Mouse (Mus musculus): Measurements from ENCODE around the gene Map3k3. TPM values are rescaled to one million over a fixed set of nuclear protein-coding genes. Genes with fewer than 3 reads are reported as not detected.

Map3k3 gene
- total RNA-seq, 1 experiment: 43.7 TPM

DNA sequence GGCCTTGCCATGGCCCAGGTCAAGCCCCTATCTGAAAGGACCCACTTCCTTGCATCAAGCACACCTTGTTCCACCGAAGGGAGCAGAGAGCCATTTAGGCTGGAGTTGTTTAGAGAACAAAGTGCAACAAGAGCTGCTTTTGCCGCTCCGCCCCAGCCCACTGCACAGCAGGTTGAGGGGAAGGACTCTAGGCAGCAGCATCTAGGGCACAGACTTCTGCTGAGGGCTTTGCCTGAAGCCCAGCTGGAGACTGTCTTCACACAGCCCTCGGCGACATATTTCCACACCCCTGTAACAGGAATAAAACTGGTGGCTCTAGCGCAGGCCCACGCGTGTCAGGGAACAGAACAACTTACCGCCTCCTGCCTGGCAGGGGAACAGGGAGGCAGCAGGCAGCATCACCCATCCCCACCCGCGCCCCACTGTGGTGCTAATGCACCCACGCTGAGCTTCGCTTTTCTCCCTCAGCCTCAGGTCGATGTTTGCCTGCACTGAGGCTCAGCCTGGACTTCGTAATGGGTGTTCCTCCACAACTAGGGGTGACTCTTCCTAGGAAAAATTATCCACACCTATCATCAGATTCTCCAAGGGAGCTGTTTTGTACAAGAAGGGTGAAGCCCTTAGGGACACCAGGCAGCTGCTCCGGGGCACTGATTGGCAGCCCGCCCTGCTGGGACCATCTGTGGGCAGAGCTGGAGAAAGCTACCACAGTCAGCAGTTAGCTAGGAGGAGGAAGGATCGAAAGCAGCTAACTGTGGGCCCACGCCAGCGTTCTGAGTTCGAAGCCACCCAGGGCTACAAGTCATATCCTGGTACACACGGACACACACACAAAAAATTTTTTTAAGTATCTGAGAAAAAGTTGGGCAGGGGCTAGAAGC lies 76.7 kb downstream of the Map3k3 start, which contains the start of the genes Gm10840 and Limd2:
Gene Gm10840, plus strand, starts transcription at position 10 of the 881 bp plus-strand sequence.
Gene Limd2, minus strand, starts transcription at position 20 of the 881 bp plus-strand sequence.
- Histone ChIP-seq H3K4me1 (ENCODE audit: control insufficient read depth in 2 of 2, insufficient read depth in 2 of 2, low read length in 2 of 2, poor library complexity in 1 of 2) (peaks cover 0 to 15% of the 10 kb centered on the region in 2 experiments; a peak in 2 of 4 replicates), H3K27ac (ENCODE audit: insufficient read depth, low read depth, low read length, poor library complexity, severe bottlenecking) (no peak within 1 kb of the TSS), H3K4me3 (ENCODE audit: insufficient read depth in 1 of 2, low read depth in 1 of 2, low read length in 2 of 2, poor library complexity in 1 of 2, severe bottlenecking in 1 of 2) (peak within 1 kb of the TSS; percentile 93 to 100), H3K36me3 (ENCODE audit: control insufficient read depth, insufficient read depth, low read length, poor library complexity, severe bottlenecking) (peaks cover 24% of the 10 kb centered on the region; the same call in 1 of the 2 replicates), H3K9me3 (ENCODE audit: control insufficient read depth, insufficient read depth, low read depth, low read length) (no peaks in the 10 kb centered on the region), H3K9ac (ENCODE audit: insufficient read depth, low read depth, low read length, poor library complexity, severe bottlenecking) (peak within 1 kb of the TSS; percentile 84)
- no peak for TF ChIP-seq ZC3H11A (IDR thresholded peaks at IDR 0.05; ENCODE audit: borderline replicate concordance, low read depth, low read length)
- no peak for TF ChIP-seq MAFK (IDR thresholded peaks at IDR 0.05; ENCODE audit: insufficient read depth, low read depth, low read length)
- no peak for TF ChIP-seq CHD2 (IDR thresholded peaks at IDR 0.05; ENCODE audit: low read depth, low read length)
- no peak for DNase-seq (ENCODE audit: low read depth, low spot score)
- in situ Hi-C loops (cut with MboI; ENCODE audit: low sequenced_read_pairs in 2 of 2, unreplicated experiment in 2 of 2): no loop called here

DNA sequence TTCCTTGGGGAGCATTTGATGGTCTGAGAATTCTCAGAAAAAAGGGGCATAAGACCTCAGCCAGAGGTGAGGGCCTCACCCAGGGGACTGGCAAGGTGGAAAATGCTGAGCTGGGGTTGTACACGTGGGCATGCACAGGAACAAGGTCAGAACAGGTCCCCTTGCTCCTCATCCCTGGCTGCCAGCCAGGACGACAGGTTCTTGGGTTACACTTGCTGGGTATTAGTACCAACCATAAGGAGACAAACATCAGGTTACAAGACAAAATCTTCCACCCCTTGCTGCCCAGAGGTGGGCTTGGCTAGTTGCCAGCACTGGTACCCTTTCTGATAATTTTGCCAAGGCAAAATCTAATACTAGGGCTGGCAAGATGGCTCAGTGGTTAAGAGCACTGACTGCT lies 77.8 kb downstream of the Map3k3 start:
- H3K9me3 ChIP-seq (ENCODE audit: control insufficient read depth, insufficient read depth, low read depth, low read length): no peaks in the 10 kb centered on the region
- no peak overlapping the region for H3K27ac ChIP-seq (ENCODE audit: insufficient read depth, low read depth, low read length, poor library complexity, severe bottlenecking)
- no peak for DNase-seq (ENCODE audit: low read depth, low spot score)
- in situ Hi-C loops (cut with MboI; ENCODE audit: low sequenced_read_pairs in 2 of 2, unreplicated experiment in 2 of 2): no loop called here
- no peak overlapping the region for H3K9ac ChIP-seq (ENCODE audit: insufficient read depth, low read depth, low read length, poor library complexity, severe bottlenecking)
- no peak overlapping the region for H3K4me3 ChIP-seq (ENCODE audit: insufficient read depth in 1 of 2, low read depth in 1 of 2, low read length in 2 of 2, poor library complexity in 1 of 2, severe bottlenecking in 1 of 2)
- peaks cover 0 to 15% of the 10 kb centered on the region in 2 experiments; a peak in 2 of 4 replicates for H3K4me1 ChIP-seq (ENCODE audit: control insufficient read depth in 2 of 2, insufficient read depth in 2 of 2, low read length in 2 of 2, poor library complexity in 1 of 2)
- TF ChIP-seq ZC3H11A (IDR thresholded peaks at IDR 0.05; ENCODE audit: borderline replicate concordance, low read depth, low read length) (no peak), HCFC1 (IDR thresholded peaks at IDR 0.05; ENCODE audit: borderline replicate concordance, insufficient read depth, low read length) (no peak), MAFK (IDR thresholded peaks at IDR 0.05; ENCODE audit: insufficient read depth, low read depth, low read length) (no peak), ZNF384 (IDR thresholded peaks at IDR 0.05; ENCODE audit: low read depth, low read length) (no peak), CHD2 (IDR thresholded peaks at IDR 0.05; ENCODE audit: low read depth, low read length) (no peak)
- H3K36me3 ChIP-seq (ENCODE audit: control insufficient read depth, insufficient read depth, low read length, poor library complexity, severe bottlenecking): peaks cover 17% of the 10 kb centered on the region; the same call in 1 of the 2 replicates

DNA sequence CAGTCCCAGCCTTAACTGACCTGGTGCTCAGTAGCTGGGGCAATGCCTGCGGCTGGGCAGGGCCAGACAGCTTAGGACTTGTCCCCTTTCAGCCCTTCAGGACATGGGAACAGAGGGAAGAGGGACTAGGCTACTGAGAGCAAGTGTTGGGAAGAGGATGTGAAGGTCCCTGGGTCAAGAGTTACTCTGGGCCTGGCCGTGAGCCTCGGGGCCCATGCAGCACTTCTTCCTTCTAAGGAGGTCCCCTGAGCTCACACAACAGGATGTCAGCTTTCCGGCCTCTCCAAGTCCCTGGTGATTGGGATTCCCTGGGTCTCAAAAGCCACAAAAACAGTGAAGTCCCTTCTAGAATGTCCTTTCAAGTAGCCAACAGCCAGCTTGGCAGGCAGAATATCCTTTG lies 79.1 kb downstream of the Map3k3 start:
- Histone ChIP-seq H3K36me3 (ENCODE audit: control insufficient read depth, insufficient read depth, low read length, poor library complexity, severe bottlenecking) (peaks cover 24% of the 10 kb centered on the region), H3K9ac (ENCODE audit: insufficient read depth, low read depth, low read length, poor library complexity, severe bottlenecking) (no peak overlapping the region), H3K4me3 (ENCODE audit: insufficient read depth in 1 of 2, low read depth in 1 of 2, low read length in 2 of 2, poor library complexity in 1 of 2, severe bottlenecking in 1 of 2) (no peak overlapping the region), H3K4me1 (ENCODE audit: control insufficient read depth in 2 of 2, insufficient read depth in 2 of 2, low read length in 2 of 2, poor library complexity in 1 of 2) (peaks cover 0 to 9% of the 10 kb centered on the region in 2 experiments; a peak in 2 of 4 replicates), H3K27ac (ENCODE audit: insufficient read depth, low read depth, low read length, poor library complexity, severe bottlenecking) (no peak overlapping the region), H3K9me3 (ENCODE audit: control insufficient read depth, insufficient read depth, low read depth, low read length) (no peaks in the 10 kb centered on the region)
- in situ Hi-C loops (cut with MboI; ENCODE audit: low sequenced_read_pairs in 2 of 2, unreplicated experiment in 2 of 2): no loop called here
- DNase-seq (ENCODE audit: low read depth, low spot score): no peak
- TF ChIP-seq MAFK (IDR thresholded peaks at IDR 0.05; ENCODE audit: insufficient read depth, low read depth, low read length) (no peak), HCFC1 (IDR thresholded peaks at IDR 0.05; ENCODE audit: borderline replicate concordance, insufficient read depth, low read length) (no peak), ZNF384 (IDR thresholded peaks at IDR 0.05; ENCODE audit: low read depth, low read length) (no peak), ZC3H11A (IDR thresholded peaks at IDR 0.05; ENCODE audit: borderline replicate concordance, low read depth, low read length) (no peak), CHD2 (IDR thresholded peaks at IDR 0.05; ENCODE audit: low read depth, low read length) (no peak)

DNA sequence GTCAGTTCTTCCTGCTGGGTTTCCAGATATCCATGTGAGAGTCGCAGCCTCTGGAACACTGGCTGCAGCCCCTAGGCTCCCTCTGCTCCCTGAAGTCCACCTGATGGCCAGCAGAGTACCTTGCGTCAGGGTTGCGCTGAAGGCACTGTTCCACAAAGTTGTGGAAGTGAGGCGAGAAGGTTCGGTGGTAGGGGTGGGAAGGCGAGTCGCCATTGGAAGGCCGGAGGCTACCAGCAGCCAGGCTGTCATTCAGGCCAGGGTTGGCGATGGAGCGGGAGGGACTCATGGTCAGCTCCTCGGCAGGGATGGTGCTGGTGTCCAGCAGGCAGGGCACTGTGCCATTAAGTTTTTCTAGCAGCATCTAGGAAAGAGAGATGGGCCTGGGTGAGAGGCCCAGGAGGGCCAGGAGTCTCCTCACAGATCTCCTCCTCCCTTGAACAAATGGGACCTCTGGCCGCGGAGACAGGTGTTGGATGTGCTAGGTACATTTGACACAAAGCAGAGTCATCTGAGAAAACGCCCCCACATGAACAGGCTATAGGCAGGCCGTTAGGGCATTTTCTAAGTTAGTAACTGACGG lies 80.3 kb downstream of the Map3k3 start:
- DNase-seq (ENCODE audit: low read depth, low spot score): no peak
- Histone ChIP-seq H3K9ac (ENCODE audit: insufficient read depth, low read depth, low read length, poor library complexity, severe bottlenecking) (no peak overlapping the region), H3K27ac (ENCODE audit: insufficient read depth, low read depth, low read length, poor library complexity, severe bottlenecking) (no peak overlapping the region), H3K4me1 (ENCODE audit: control insufficient read depth in 2 of 2, insufficient read depth in 2 of 2, low read length in 2 of 2, poor library complexity in 1 of 2) (peaks cover 0 to 3% of the 10 kb centered on the region in 2 experiments; a peak in 2 of 4 replicates), H3K9me3 (ENCODE audit: control insufficient read depth, insufficient read depth, low read depth, low read length) (no peaks in the 10 kb centered on the region), H3K4me3 (ENCODE audit: insufficient read depth in 1 of 2, low read depth in 1 of 2, low read length in 2 of 2, poor library complexity in 1 of 2, severe bottlenecking in 1 of 2) (no peak overlapping the region), H3K36me3 (ENCODE audit: control insufficient read depth, insufficient read depth, low read length, poor library complexity, severe bottlenecking) (peaks cover 22% of the 10 kb centered on the region)
- in situ Hi-C loops (cut with MboI; ENCODE audit: low sequenced_read_pairs in 2 of 2, unreplicated experiment in 2 of 2): no loop called here
- TF ChIP-seq ZNF384 (IDR thresholded peaks at IDR 0.05; ENCODE audit: low read depth, low read length): no peak
- TF ChIP-seq ZC3H11A (IDR thresholded peaks at IDR 0.05; ENCODE audit: borderline replicate concordance, low read depth, low read length): no peak
- no peak for TF ChIP-seq CHD2 (IDR thresholded peaks at IDR 0.05; ENCODE audit: low read depth, low read length)
- no peak for TF ChIP-seq MAFK (IDR thresholded peaks at IDR 0.05; ENCODE audit: insufficient read depth, low read depth, low read length)
- no peak for TF ChIP-seq HCFC1 (IDR thresholded peaks at IDR 0.05; ENCODE audit: borderline replicate concordance, insufficient read depth, low read length)

Measured in ES-E14 (cell line).